Mouse (Mus musculus): ENCODE measurements around the gene Btbd9. TPM values are rescaled to one million over a fixed set of nuclear protein-coding genes. Genes with fewer than 3 reads are reported as not detected.

Btbd9 gene
- total RNA-seq, 1 experiment = 28.2 TPM

DNA sequence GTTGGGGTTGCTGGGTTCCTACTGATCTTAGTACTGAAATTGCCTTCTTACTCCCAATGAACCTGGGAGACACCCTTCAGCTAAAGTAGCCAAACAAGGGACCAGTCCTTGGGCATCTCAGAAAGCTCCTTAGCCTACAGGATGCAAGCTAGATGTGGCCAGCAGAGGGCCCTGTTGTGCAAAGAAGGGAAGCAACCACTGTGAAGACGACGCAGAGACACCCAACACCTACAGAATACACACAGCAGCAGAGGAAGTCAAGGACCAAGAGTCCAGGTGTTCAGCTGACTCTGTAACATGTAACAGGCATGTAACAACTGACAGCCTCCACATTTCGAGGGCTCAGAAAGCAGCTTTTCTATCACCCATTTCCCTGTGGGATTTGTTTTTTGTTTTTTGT is 16.8 kb downstream of the Btbd9 start:
- Histone ChIP-seq H3K36me3 (ENCODE audit: control insufficient read depth, insufficient read depth, low read length, poor library complexity, severe bottlenecking) (no peaks in the 10 kb centered on the region), H3K4me1 (ENCODE audit: control insufficient read depth in 2 of 2, insufficient read depth in 2 of 2, low read length in 2 of 2, poor library complexity in 1 of 2) (peaks cover 0 to 8% of the 10 kb centered on the region in 2 experiments; a peak in 1 of 4 replicates), H3K4me3 (ENCODE audit: insufficient read depth in 1 of 2, low read depth in 1 of 2, low read length in 2 of 2, poor library complexity in 1 of 2, severe bottlenecking in 1 of 2) (no peak overlapping the region), H3K9ac (ENCODE audit: insufficient read depth, low read depth, low read length, poor library complexity, severe bottlenecking) (no peak overlapping the region), H3K9me3 (ENCODE audit: control insufficient read depth, insufficient read depth, low read depth, low read length) (no peaks in the 10 kb centered on the region), H3K27ac (ENCODE audit: insufficient read depth, low read depth, low read length, poor library complexity, severe bottlenecking) (no peak overlapping the region)
- peak; percentile 95 for DNase-seq (ENCODE audit: low read depth, low spot score)
- TF ChIP-seq MAFK (IDR thresholded peaks at IDR 0.05; ENCODE audit: insufficient read depth, low read depth, low read length) (no peak), HCFC1 (IDR thresholded peaks at IDR 0.05; ENCODE audit: borderline replicate concordance, insufficient read depth, low read length) (no peak), ZC3H11A (IDR thresholded peaks at IDR 0.05; ENCODE audit: borderline replicate concordance, low read depth, low read length) (peak; percentile 65)
- in situ Hi-C loops (cut with MboI; ENCODE audit: low sequenced_read_pairs in 2 of 2, unreplicated experiment in 2 of 2) = no loop called here

DNA sequence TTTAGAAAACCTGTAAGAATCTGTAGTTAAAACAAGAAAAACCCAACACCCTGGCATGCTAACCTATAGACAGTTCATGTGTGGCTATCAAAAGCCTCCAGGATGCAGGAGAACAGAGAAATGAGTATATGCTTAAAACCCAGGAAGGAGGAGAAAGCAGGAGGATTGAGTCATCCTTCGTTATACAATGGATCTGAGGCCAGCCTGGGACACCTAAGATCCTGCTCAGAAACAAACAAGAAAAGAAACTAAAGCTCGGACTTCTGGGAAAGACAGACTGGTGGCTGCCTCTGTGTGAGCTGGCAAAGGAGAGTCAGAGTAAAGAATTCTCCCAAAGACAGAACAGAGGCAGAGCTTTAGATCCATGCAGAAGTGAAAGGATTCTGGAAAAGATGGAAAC is 17.7 kb downstream of the Btbd9 start:
- Histone ChIP-seq H3K4me1 (ENCODE audit: control insufficient read depth in 2 of 2, insufficient read depth in 2 of 2, low read length in 2 of 2, poor library complexity in 1 of 2) (peaks cover 0 to 8% of the 10 kb centered on the region in 2 experiments; a peak in 1 of 4 replicates), H3K36me3 (ENCODE audit: control insufficient read depth, insufficient read depth, low read length, poor library complexity, severe bottlenecking) (no peaks in the 10 kb centered on the region), H3K27ac (ENCODE audit: insufficient read depth, low read depth, low read length, poor library complexity, severe bottlenecking) (no peak overlapping the region), H3K9ac (ENCODE audit: insufficient read depth, low read depth, low read length, poor library complexity, severe bottlenecking) (no peak overlapping the region), H3K4me3 (ENCODE audit: insufficient read depth in 1 of 2, low read depth in 1 of 2, low read length in 2 of 2, poor library complexity in 1 of 2, severe bottlenecking in 1 of 2) (no peak overlapping the region), H3K9me3 (ENCODE audit: control insufficient read depth, insufficient read depth, low read depth, low read length) (no peaks in the 10 kb centered on the region)
- no peak for DNase-seq (ENCODE audit: low read depth, low spot score)
- TF ChIP-seq ZC3H11A (IDR thresholded peaks at IDR 0.05; ENCODE audit: borderline replicate concordance, low read depth, low read length) (no peak), ZNF384 (IDR thresholded peaks at IDR 0.05; ENCODE audit: low read depth, low read length) (no peak), MAFK (IDR thresholded peaks at IDR 0.05; ENCODE audit: insufficient read depth, low read depth, low read length) (no peak), HCFC1 (IDR thresholded peaks at IDR 0.05; ENCODE audit: borderline replicate concordance, insufficient read depth, low read length) (no peak), CHD2 (IDR thresholded peaks at IDR 0.05; ENCODE audit: low read depth, low read length) (no peak)
- in situ Hi-C loops (cut with MboI; ENCODE audit: low sequenced_read_pairs in 2 of 2, unreplicated experiment in 2 of 2) = no loop called here

DNA sequence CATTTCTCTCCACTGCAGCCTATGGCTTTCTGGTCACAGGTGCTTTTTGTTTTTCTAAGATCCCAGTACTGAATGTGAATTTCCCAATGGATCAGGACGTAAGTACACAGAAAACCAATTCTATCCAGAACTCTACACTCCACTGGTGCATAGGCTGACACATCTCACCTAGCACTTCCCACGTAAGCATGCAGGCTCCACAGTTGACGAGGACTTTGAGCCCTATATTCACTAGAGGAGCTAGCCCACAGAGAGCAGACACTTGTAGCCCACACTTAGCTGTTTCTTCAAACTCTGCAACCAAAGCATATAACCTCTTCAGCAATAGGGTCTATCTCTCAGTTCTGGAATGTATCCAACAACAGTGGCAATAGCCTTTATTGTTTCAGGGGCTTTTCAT is 19.8 kb downstream of the Btbd9 start:
- no peak for DNase-seq (ENCODE audit: low read depth, low spot score)
- H3K4me1 ChIP-seq (ENCODE audit: control insufficient read depth in 2 of 2, insufficient read depth in 2 of 2, low read length in 2 of 2, poor library complexity in 1 of 2) = peaks cover 0 to 12% of the 10 kb centered on the region in 2 experiments; a peak in 1 of 4 replicates
- H3K9ac ChIP-seq (ENCODE audit: insufficient read depth, low read depth, low read length, poor library complexity, severe bottlenecking) = no peak overlapping the region
- TF ChIP-seq ZNF384 (IDR thresholded peaks at IDR 0.05; ENCODE audit: low read depth, low read length) (no peak), MAFK (IDR thresholded peaks at IDR 0.05; ENCODE audit: insufficient read depth, low read depth, low read length) (no peak), HCFC1 (IDR thresholded peaks at IDR 0.05; ENCODE audit: borderline replicate concordance, insufficient read depth, low read length) (no peak), ZC3H11A (IDR thresholded peaks at IDR 0.05; ENCODE audit: borderline replicate concordance, low read depth, low read length) (no peak)
- in situ Hi-C loops (cut with MboI; ENCODE audit: low sequenced_read_pairs in 2 of 2, unreplicated experiment in 2 of 2) = no loop called here
- H3K36me3 ChIP-seq (ENCODE audit: control insufficient read depth, insufficient read depth, low read length, poor library complexity, severe bottlenecking) = no peaks in the 10 kb centered on the region
- H3K27ac ChIP-seq (ENCODE audit: insufficient read depth, low read depth, low read length, poor library complexity, severe bottlenecking) = no peak overlapping the region
- no peaks in the 10 kb centered on the region for H3K9me3 ChIP-seq (ENCODE audit: control insufficient read depth, insufficient read depth, low read depth, low read length)
- no peak overlapping the region for H3K4me3 ChIP-seq (ENCODE audit: insufficient read depth in 1 of 2, low read depth in 1 of 2, low read length in 2 of 2, poor library complexity in 1 of 2, severe bottlenecking in 1 of 2)

DNA sequence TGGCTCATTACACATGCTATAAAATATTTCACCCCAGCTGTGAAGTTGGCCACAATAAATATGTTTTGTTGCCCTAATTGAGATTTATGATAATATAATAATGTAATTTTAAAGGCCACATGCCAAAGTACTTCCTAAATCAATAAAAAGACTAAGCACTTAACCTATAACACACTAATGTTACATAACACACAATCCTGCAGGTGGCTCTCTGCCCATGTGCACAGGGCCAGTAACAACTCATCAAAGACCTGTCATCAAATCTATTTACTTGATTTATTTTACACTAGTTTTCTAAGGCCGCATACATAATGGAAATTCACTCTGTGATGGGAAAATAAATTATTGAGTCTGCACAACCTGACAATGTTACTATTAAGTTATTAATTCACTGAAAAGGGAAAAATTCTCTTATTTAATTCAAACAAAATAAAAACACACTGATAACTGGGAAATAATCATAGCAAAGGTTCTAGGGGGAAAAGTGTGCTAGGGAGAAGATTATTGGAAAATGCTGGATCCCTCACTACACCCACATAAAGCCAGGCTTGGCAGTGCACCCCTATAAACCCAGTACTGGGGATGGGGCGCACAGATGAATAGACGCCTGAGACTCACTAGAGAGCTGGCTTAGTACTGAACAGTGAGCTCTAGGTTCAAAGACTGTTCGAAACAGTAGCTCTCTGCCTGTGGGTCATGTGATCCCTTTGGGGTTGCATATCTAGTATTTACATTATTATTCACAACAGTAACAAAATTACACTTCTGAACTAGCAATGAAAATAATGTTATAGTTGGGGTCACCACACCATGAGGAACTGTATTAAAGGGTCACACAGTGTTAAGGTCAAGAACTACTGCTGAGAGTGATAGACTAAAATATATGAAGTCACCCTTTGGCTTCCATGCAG is 23.0 kb downstream of the Btbd9 start:
- peaks cover 0 to 20% of the 10 kb centered on the region in 2 experiments; a peak in 1 of 4 replicates for H3K4me1 ChIP-seq (ENCODE audit: control insufficient read depth in 2 of 2, insufficient read depth in 2 of 2, low read length in 2 of 2, poor library complexity in 1 of 2)
- no peak for TF ChIP-seq ZNF384 (IDR thresholded peaks at IDR 0.05; ENCODE audit: low read depth, low read length)
- no peak for TF ChIP-seq MAFK (IDR thresholded peaks at IDR 0.05; ENCODE audit: insufficient read depth, low read depth, low read length)
- TF ChIP-seq HCFC1 (IDR thresholded peaks at IDR 0.05; ENCODE audit: borderline replicate concordance, insufficient read depth, low read length) = no peak
- no peak for DNase-seq (ENCODE audit: low read depth, low spot score)
- no peak overlapping the region for H3K9ac ChIP-seq (ENCODE audit: insufficient read depth, low read depth, low read length, poor library complexity, severe bottlenecking)
- in situ Hi-C loops (cut with MboI; ENCODE audit: low sequenced_read_pairs in 2 of 2, unreplicated experiment in 2 of 2) = no loop called here
- no peak overlapping the region for H3K4me3 ChIP-seq (ENCODE audit: insufficient read depth in 1 of 2, low read depth in 1 of 2, low read length in 2 of 2, poor library complexity in 1 of 2, severe bottlenecking in 1 of 2)
- peaks cover 1% of the 10 kb centered on the region; the same call in 1 of the 2 replicates for H3K9me3 ChIP-seq (ENCODE audit: control insufficient read depth, insufficient read depth, low read depth, low read length)
- no peak overlapping the region for H3K27ac ChIP-seq (ENCODE audit: insufficient read depth, low read depth, low read length, poor library complexity, severe bottlenecking)
- H3K36me3 ChIP-seq (ENCODE audit: control insufficient read depth, insufficient read depth, low read length, poor library complexity, severe bottlenecking) = no peaks in the 10 kb centered on the region
